Comparison of ENCODE assay signal across 16 mouse cellular contexts in genomic region chr10:125951633-125952032, GRCm38 (mm10).
"Had no signal": no experiment of that assay in that cellular context is flagged by ENCODE, and none has a peak within 500 bp of the region (broad histone marks: within the 10 kb centered on the region; RNA-seq: fewer than 3 reads in every experiment).

No protein-coding gene starts in this region.

- H3K9me3 ChIP-seq: kidney, embryonic 15.5 days; limb, embryonic 13.5 days; neural tube, embryonic 15.5 days had no signal

- H3K4me2 ChIP-seq: hindbrain, embryonic 14.5 days; kidney, embryonic 15.5 days; limb, embryonic 13.5 days; lung, embryonic 14.5 days; neural tube, embryonic 15.5 days had no signal

- H3K27me3 ChIP-seq: kidney, embryonic 15.5 days; limb, embryonic 13.5 days had no signal

- H3K4me3 ChIP-seq: kidney, embryonic 15.5 days; limb, embryonic 13.5 days; myocyte; neural tube, embryonic 15.5 days had no signal

- H3K9ac ChIP-seq: hindbrain, embryonic 14.5 days; kidney, embryonic 15.5 days; limb, embryonic 13.5 days; liver, embryonic 14.5 days; lung, embryonic 14.5 days; neural tube, embryonic 15.5 days had no signal

- H3K36me3 ChIP-seq: kidney, embryonic 15.5 days; limb, embryonic 13.5 days; neural tube, embryonic 15.5 days had no signal

- DNase-seq: kidney, adult 18-20 months; kidney, postnatal 14 days; left cerebral cortex, postnatal 4 days; lung, embryonic 14.5 days; lung, postnatal 10 days; midbrain, embryonic 14.5 days; retina, postnatal 1 day; right cerebral cortex, postnatal 14 days; thymus, postnatal 4 days had no signal

- H3K27ac ChIP-seq: hindbrain, embryonic 14.5 days; kidney, embryonic 15.5 days; limb, embryonic 13.5 days; liver, embryonic 14.5 days; macrophage; neural tube, embryonic 15.5 days had no signal
